Mouse (Mus musculus) kidney, embryonic 16.5 days (tissue): ENCODE measurements around the gene Phykpl. TPM values are rescaled to one million over a fixed set of nuclear protein-coding genes. Genes with fewer than 3 reads are reported as not detected.

Source experiments
- ATAC-seq: fragments of 200-750 bp; cut with Nextera tagmentation; 2 replicates; pipeline ENCODE4 v1.8.0; 2017; ENCODE audit warnings: moderate TSS enrichment; ENCODE audit not compliant: low FRiP score, low TSS enrichment
- H3K27ac ChIP-seq: fragments of 300-500 bp; sonication (generic); 2 replicates; pipeline ENCODE4 v1.5.1; 2014; ENCODE audit warnings: low read length
- H3K27me3 ChIP-seq: fragments of 300-500 bp; sonication (generic); 2 replicates; pipeline ENCODE4 v1.6.1; 2014; ENCODE audit warnings: low read length, control low read depth, mixed read lengths; ENCODE audit not compliant: insufficient read depth
- H3K36me3 ChIP-seq: fragments of 300-500 bp; sonication (generic); 2 replicates; pipeline ENCODE4 v1.6.1; 2014; ENCODE audit warnings: low read length, control low read depth, mixed read lengths; ENCODE audit not compliant: insufficient read depth
- H3K4me1 ChIP-seq: fragments of 300-500 bp; sonication (generic); 2 replicates; pipeline ENCODE4 v1.6.1; 2014; ENCODE audit warnings: low read length, control low read depth, mixed read lengths; ENCODE audit not compliant: insufficient read depth
- H3K4me2 ChIP-seq: fragments of 300-500 bp; sonication (generic); replicated peaks from 2 replicates; pipeline ENCODE4 v1.6.1; 2014; ENCODE audit warnings: low read depth, low read length
- H3K4me3 ChIP-seq: fragments of 300-500 bp; sonication (generic); 2 replicates; pipeline ENCODE4 v1.5.1; 2014; ENCODE audit warnings: mild to moderate bottlenecking, low read length
- H3K9ac ChIP-seq: fragments of 300-500 bp; sonication (generic); replicated peaks from 2 replicates; pipeline ENCODE4 v1.6.1; 2014; ENCODE audit warnings: low read length
- H3K9me3 ChIP-seq: fragments of 300-500 bp; sonication (generic); 2 replicates; pipeline ENCODE4 v1.6.1; 2016; ENCODE audit warnings: low read length, control low read depth
- WGBS: fragments of 180-500 bp; shearing (Covaris S2); extraction: QIAGEN DNeasy Blood & Tissue Kit; methylation state at CpG from one replicate; pipeline ENCODE4 v1.1.7; 2014; 5-methylcytosine and 5-hydroxymethylcytosine counted together
- polyA plus RNA-seq: library from polyadenylated mRNA; unstranded; fragments of >200 nt; fragmentation: Nextera tagmentation; extraction: Ambion mirVana; gene quantifications from 2 replicates; pipeline ENCODE4 v1.2.1, GENCODE M21; 2015

Phykpl gene
- polyA plus RNA-seq, 1 experiment from 2014 or later: 26.2 TPM

GRCm38 (mm10) chr11:51646751-51647667, 62.5 kb downstream of the Phykpl start:
- peaks cover 41% of the 10 kb centered on the region for H3K4me1 ChIP-seq
- ATAC-seq: no peak
- H3K36me3 ChIP-seq: peaks cover 23% of the 10 kb centered on the region
- H3K27ac ChIP-seq: peak overlapping the region; percentile 82
- peak overlapping the region; percentile 41; the same call in 1 of the 2 replicates for H3K9ac ChIP-seq
- H3K9me3 ChIP-seq: no peaks in the 10 kb centered on the region
- no peak overlapping the region for H3K4me3 ChIP-seq
- WGBS: 54% methylated on average over 15 of the region's 15 CpGs
- no peaks in the 10 kb centered on the region for H3K27me3 ChIP-seq
- H3K4me2 ChIP-seq: peak overlapping the region; percentile 94

GRCm38 (mm10) chr11:51648566-51648965, 64.0 kb downstream of the Phykpl start:
- peak overlapping the region; percentile 76 for H3K4me3 ChIP-seq
- WGBS: 24% methylated on average over 3 of the region's 3 CpGs
- H3K36me3 ChIP-seq: peaks cover 17% of the 10 kb centered on the region
- no peaks in the 10 kb centered on the region for H3K27me3 ChIP-seq
- peak; percentile 12; the same call in 1 of the 2 replicates for ATAC-seq
- H3K27ac ChIP-seq: peak overlapping the region; percentile 70
- peak overlapping the region; percentile 94 for H3K4me2 ChIP-seq
- peak overlapping the region; percentile 51; the same call in 1 of the 2 replicates for H3K9ac ChIP-seq
- H3K9me3 ChIP-seq: no peaks in the 10 kb centered on the region
- peaks cover 39% of the 10 kb centered on the region for H3K4me1 ChIP-seq

GRCm38 (mm10) chr11:51649111-51649888, 64.7 kb downstream of the Phykpl start:
- peaks cover 35% of the 10 kb centered on the region for H3K4me1 ChIP-seq
- H3K9ac ChIP-seq: peak overlapping the region; percentile 82
- peak overlapping the region; percentile 76 for H3K4me3 ChIP-seq
- peaks cover 10% of the 10 kb centered on the region for H3K36me3 ChIP-seq
- peak overlapping the region; percentile 94 for H3K4me2 ChIP-seq
- H3K9me3 ChIP-seq: no peaks in the 10 kb centered on the region
- no peaks in the 10 kb centered on the region for H3K27me3 ChIP-seq
- ATAC-seq: no peak
- peak overlapping the region; percentile 80; the same call in 1 of the 2 replicates for H3K27ac ChIP-seq
- WGBS: 35% methylated on average over 11 of the region's 11 CpGs

- Histone ChIP-seq H3K27me3 (no peaks in the 10 kb centered on the region), H3K36me3 (peaks cover 6% of the 10 kb centered on the region; the same call in 1 of the 2 replicates), H3K4me3 (peak overlapping the region; percentile 76), H3K4me2 (peak overlapping the region; percentile 94), H3K9me3 (no peaks in the 10 kb centered on the region), H3K4me1 (peaks cover 35% of the 10 kb centered on the region), H3K9ac (peak overlapping the region; percentile 82), H3K27ac (peak overlapping the region; percentile 80; the same call in 1 of the 2 replicates)
- no peak; the same call in 1 of the 2 replicates for ATAC-seq
- WGBS: 2% methylated on average over 7 of the region's 7 CpGs
These were observed 65.3 kb downstream of the Phykpl start for GRCm38 (mm10) chr11:51649889-51650199.

- under 1% methylated on average over 30 of the region's 30 CpGs for WGBS
- peaks cover 2% of the 10 kb centered on the region; the same call in 1 of the 2 replicates for H3K36me3 ChIP-seq
These were observed 65.7 kb downstream of the Phykpl start for GRCm38 (mm10) chr11:51650261-51650660.

GRCm38 (mm10) chr11:51650691-51651515, 66.3 kb downstream of the Phykpl start, which contains the start of the genes N4bp3 and D930048N14Rik:
Gene N4bp3 (minus strand): TSS chr11:51650842.
Gene D930048N14Rik (plus strand): TSS chr11:51650954.
- WGBS: under 1% methylated on average over 65 of the region's 70 CpGs
- no peaks in the 10 kb centered on the region for H3K36me3 ChIP-seq

More at GRCm38 (mm10) chr11:51650261-51650660, 65.7 kb downstream of the Phykpl start:
- peak overlapping the region; percentile 82 for H3K9ac ChIP-seq
- peak; percentile 17 for ATAC-seq
- peaks cover 35% of the 10 kb centered on the region for H3K4me1 ChIP-seq
- peak overlapping the region; percentile 76 for H3K4me3 ChIP-seq
- no peaks in the 10 kb centered on the region for H3K27me3 ChIP-seq
- peak overlapping the region; percentile 80 for H3K27ac ChIP-seq
- peak overlapping the region; percentile 94 for H3K4me2 ChIP-seq
- H3K9me3 ChIP-seq: no peaks in the 10 kb centered on the region

GRCm38 (mm10) chr11:51652889-51653418, 68.4 kb downstream of the Phykpl start:
- Histone ChIP-seq H3K4me1 (peaks cover 29% of the 10 kb centered on the region), H3K27ac (no peak overlapping the region), H3K27me3 (no peaks in the 10 kb centered on the region), H3K9ac (no peak overlapping the region), H3K9me3 (no peaks in the 10 kb centered on the region), H3K4me3 (no peak overlapping the region), H3K4me2 (no peak overlapping the region), H3K36me3 (no peaks in the 10 kb centered on the region)
- 91% methylated on average over 4 of the region's 4 CpGs for WGBS
- no peak for ATAC-seq

More at GRCm38 (mm10) chr11:51650691-51651515, 66.3 kb downstream of the Phykpl start, which contains the start of the genes N4bp3 and D930048N14Rik:
- peak within 1 kb of the TSS; percentile 82 for H3K9ac ChIP-seq
- peaks cover 31% of the 10 kb centered on the region for H3K4me1 ChIP-seq
- ATAC-seq: peak; percentile 79
- peak within 1 kb of the TSS; percentile 94 for H3K4me2 ChIP-seq
- H3K27me3 ChIP-seq: no peaks in the 10 kb centered on the region
- peak within 1 kb of the TSS; percentile 76 for H3K4me3 ChIP-seq
- H3K9me3 ChIP-seq: no peaks in the 10 kb centered on the region
- H3K27ac ChIP-seq: peak within 1 kb of the TSS; percentile 80

GRCm38 (mm10) chr11:51653736-51654135, 69.2 kb downstream of the Phykpl start:
- H3K27me3 ChIP-seq: no peaks in the 10 kb centered on the region
- H3K36me3 ChIP-seq: no peaks in the 10 kb centered on the region
- H3K9ac ChIP-seq: no peak overlapping the region
- H3K27ac ChIP-seq: no peak overlapping the region
- H3K4me2 ChIP-seq: no peak overlapping the region
- H3K9me3 ChIP-seq: no peaks in the 10 kb centered on the region
- 70% methylated on average over 6 of the region's 6 CpGs for WGBS
- ATAC-seq: no peak
- peaks cover 28% of the 10 kb centered on the region for H3K4me1 ChIP-seq
- no peak overlapping the region for H3K4me3 ChIP-seq
